Mouse (Mus musculus): ENCODE data around the gene Cyp21a1.

GRCm38 (mm10) chr17:34844884-34845283 is 40.5 kb upstream of the Cyp21a1 start:
- TF ChIP-seq CTCF (IDR thresholded peaks at IDR 0.05) = no peak
- no peak for TF ChIP-seq EP300 (IDR thresholded peaks at IDR 0.05)
